Mouse (Mus musculus) lung, postnatal 14 days (tissue): ENCODE results near the gene Samd13.

ENCODE experiments used
- DNase-seq: peaks from one replicate; pipeline ENCODE4 v3.0.0; 2021

The Samd13 gene

DNA sequence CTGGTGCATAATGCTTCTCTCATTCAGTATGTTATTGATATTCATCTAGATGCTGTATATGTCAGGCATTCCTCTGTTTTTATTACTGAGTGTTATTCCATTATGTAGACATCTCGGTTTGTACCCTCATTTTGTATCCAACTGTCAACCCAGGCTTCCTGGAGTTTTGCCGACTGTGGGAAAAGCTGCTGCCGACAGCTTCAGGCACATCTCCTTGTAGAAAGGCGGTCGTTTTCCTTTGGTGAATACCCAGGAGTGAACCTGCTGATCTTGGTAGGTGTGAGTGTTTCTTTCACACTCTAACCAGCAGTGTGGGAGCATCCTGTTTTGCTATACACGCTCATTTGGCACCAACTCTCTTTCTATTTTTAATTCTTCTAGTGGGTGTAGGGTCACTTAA, 24.4 kb downstream of the Samd13 start:
- DNase-seq: no peak

GRCm38 (mm10) chr3:146659321-146659720, 26.1 kb downstream of the Samd13 start:
- peak; percentile 4 for DNase-seq

- DNase-seq: no peak
These were observed 27.2 kb downstream of the Samd13 start for GRCm38 (mm10) chr3:146658061-146658639.

DNA sequence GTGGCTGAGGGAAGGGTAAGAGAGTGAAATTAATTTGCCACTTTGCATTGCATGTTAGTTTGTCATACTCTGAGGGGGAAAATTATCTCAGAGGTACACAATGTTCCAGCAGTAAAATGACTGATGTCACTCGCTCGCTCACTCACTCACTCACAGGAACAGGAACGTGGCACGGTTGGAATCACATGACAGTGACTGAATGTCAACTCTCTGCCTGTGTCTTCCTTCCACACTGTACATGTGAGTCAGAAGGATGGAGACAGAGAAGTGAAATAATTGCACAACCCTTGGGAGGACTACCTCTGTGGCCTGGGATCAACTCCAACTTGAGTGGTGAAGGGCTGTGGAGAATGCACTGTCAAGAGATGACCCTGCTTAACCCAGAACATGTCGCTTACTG, 28.0 kb downstream of the Samd13 start:
- no peak for DNase-seq

DNA sequence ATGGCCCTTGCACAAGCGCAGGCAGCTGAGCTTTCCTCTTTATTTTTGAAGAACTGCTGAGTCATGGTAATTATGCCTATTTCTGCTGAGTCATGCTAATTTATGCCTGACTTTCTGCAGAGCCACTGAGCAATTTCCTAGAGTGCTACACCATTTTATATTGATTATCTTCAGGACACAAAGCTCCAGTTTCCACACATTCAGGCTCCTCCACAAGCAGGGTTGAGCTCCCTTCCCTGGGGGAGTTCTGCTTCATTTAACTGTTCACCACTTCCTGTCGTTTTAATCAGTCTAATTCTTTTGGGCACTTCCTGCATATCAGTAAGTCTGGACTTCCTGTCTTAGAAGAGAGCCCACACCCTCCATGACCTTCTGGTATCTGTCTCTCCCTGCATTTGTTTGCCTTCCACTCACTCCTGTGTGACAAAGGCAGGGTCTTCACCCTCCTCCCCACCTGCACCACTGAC, 30.2 kb downstream of the Samd13 start:
- no peak for DNase-seq

DNA sequence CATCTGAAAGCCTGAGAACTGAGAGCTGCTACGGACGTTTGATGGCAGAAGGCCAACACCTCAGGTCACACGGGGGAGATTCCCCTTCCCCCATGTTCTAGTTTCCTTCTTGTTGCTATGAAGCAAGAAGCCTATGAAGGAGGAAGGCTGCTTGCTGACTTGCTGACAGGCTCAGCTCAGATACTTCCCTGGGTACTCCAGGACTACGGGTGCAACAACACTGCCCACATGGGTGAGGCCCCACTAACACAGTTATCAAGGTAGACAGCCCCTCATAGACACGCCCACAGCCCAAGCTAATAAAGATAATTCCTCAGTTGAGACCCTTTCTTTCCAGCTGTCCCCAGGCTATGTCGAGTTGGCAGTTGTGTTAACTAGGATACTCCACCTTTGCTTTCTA, 31.7 kb downstream of the Samd13 start:
- DNase-seq: no peak

GRCm38 (mm10) chr3:146652431-146652830, 33.0 kb downstream of the Samd13 start:
- no peak for DNase-seq

GRCm38 (mm10) chr3:146651217-146651616, 34.2 kb downstream of the Samd13 start, which contains the start of gene 4930503B20Rik:
TSS of gene 4930503B20Rik (minus strand) at chr3:146651317.
- no peak for DNase-seq

DNA sequence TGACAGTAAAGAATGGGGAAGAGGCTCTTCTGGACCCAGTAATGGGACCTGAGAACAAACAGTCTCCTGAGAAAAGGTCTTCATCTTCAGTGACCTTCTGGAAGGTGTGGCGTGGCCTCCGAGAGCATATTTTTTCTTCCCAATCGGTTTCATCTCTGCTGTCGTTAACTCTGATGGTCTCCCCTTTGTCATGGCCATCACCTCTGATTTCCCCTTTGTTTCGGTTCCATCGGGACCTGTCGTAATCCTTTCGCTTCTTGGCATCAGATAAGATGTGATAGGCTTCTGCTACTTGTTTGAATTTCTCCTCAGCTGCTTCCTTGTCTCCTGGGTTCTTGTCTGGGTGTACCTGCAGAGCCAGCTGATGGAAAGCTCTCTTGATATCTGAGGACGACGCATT, 34.7 kb downstream of the Samd13 start:
- DNase-seq: no peak

- no peak for DNase-seq
These were observed 36.0 kb downstream of the Samd13 start for GRCm38 (mm10) chr3:146649311-146649894.

DNA sequence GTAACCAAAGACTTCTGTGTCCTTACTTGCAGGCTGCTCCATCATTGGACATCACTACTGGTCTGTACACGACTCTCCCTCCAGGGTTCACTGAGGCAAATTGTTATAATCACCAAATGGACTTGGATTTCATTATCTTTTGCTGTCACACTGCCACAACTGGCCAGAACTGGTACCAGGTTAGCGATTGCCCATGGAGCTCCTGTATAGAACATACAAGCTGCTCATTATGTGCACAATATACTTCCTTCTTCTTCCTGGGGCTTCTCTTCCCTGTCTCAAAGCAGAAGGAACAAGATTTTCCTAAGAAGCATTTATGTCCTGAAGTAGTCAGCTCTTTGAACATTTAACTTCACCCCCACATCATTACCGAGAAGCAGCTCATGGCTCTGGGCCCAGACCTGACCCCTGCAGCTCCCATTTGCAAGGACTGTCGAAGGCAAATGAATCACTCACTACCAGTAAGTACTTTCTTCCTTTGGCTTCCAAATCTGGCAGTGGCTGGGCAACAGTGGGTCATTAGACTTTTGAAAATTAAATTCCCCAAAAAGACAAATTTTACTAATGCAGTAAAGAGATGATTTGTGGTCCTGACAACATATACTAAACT, 43.5 kb downstream of the Samd13 start:
- peak; percentile 3 for DNase-seq

DNA sequence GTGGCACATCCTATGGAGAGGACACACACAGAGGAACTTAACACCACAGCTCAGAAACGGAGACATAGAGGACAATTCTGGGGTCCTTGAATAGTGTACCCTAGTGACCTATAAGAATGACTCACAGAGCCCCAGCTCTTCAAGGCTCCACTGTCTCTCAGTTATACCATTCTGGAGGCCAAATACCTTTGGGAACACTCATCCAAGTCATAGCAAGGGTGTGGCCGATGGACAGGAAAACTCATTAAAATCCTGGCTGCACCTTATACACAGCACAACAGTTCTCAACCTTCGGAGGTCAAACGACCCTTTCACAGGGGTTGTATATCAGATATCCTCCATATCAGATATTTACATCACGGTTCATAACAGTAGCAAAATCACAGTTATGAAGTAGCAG, 52.9 kb downstream of the Samd13 start:
- no peak for DNase-seq

- DNase-seq: no peak
These were observed 57.0 kb downstream of the Samd13 start for GRCm38 (mm10) chr3:146628227-146628982.

GRCm38 (mm10) chr3:146625766-146626165, 59.6 kb downstream of the Samd13 start:
- DNase-seq: no peak

DNA sequence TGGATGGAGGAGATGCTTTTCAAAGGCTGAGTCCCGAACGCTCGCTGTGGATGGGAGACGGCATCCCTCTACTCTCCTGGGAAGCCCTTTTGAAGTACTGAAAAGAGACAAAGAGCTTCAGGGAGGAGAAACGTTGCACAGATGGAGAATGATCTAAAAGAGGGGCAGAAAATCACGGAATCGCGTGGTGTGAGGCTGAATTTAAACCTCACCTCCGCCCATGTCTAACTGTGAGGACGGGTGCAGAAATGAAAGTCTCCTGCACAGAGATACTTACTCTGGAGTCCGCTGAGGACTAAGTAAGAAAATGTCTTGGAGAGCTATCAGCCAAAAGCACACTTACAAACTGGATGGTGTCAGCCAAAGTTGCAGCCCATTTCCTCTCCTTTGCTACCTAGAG, 63.4 kb downstream of the Samd13 start:
- DNase-seq: no peak

GRCm38 (mm10) chr3:146620555-146621249, 64.7 kb downstream of the Samd13 start:
- peak; percentile 15 for DNase-seq

DNA sequence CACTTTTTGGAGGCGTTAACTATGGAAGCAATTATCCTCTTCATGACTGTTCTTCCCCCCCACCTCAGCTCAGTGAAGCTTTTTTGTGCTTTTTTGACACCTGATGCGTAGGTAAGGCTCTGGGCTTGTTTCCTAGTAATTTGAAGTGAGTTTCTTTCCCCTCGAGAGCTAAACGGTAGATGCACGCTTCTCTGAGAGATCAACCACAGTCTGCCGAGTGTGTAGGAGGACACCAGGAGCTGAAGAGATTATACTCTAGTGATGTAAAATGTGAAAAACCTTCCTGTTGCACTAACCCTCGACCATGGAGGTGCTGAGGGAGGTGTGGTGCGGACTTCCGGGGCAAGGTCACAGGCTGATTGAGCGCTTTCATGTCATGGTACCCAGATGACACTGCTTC, 65.3 kb downstream of the Samd13 start:
- DNase-seq: no peak

DNA sequence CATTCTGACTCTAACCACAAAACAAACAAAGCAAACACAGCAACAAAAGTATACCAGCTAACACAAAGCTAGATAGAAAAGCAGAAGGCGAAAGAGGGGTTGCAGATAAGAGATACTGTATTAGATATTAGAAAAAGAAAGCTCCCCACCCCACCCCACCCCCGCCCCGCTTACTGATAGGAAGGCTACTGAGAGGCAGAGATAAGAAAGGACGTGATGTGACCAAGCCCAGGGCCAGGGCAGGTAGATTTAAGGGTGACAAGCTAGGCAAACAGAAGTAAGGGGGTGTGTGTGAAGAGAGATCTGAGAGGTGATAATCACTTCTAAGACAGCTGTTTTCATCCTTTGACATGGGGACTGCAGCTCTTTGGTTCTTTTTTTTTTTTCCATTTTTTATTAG, 67.0 kb downstream of the Samd13 start:
- no peak for DNase-seq

DNA sequence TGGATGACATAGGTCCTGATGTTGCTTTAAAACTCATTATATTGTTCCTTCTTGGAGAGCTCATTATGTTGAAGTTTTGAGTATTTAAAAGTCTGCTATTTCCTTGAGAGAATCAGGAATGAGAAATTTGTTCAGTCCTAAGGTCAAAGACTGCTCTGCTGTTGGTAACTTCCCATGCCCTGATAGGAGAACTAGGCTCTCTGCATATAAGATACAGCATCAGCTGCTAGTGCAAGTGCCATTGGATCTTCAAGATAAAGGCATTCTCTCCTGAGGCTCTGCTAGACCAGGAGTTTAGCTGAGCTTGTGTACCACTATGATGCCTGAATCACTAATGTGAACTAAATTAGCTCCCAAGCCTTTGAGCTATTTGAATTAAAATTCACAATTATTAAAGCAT, 67.4 kb downstream of the Samd13 start:
- no peak for DNase-seq

- DNase-seq: no peak
These were observed 68.7 kb downstream of the Samd13 start for GRCm38 (mm10) chr3:146616533-146617283.

DNA sequence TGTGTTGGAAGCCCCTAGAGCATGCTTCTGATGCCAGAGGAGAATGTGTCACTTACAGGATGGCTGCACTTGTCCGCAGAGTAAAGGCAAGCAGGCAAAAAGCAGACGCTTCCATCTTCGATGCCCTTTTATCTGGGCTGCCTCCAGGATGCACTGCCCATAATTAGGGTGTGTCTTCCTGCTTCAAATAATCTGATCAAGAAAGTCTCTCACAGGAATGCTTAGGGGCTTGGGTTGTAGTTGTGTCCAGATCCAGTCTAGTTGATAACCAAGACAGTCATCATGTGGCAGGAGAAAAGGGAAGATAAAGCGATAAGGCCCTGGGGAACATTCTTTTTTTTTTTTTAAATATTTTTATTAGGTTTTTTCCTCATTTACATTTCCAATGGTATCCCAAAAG, 69.9 kb downstream of the Samd13 start, which contains the start of gene Dnase2b:
Gene Dnase2b (minus strand): TSS at position 101 of the 400 bp plus-strand sequence.
- DNase-seq: no peak

GRCm38 (mm10) chr3:146611821-146612220, 73.6 kb downstream of the Samd13 start:
- no peak for DNase-seq
